Mouse (Mus musculus) left cerebral cortex, adult 8-10 months (tissue): Measurements from ENCODE around the gene Bud13. TPM values are rescaled to one million over a fixed set of nuclear protein-coding genes. Genes with fewer than 3 reads are reported as not detected.

Source experiments
- DNase-seq, 2 experiments: peaks; one replicate each; pipeline ENCODE4 v3.0.0; 2022; ENCODE audit warnings: low spot score in 2 of 2
- total RNA-seq, 4 experiments: library from RNA; stranded (reverse); gene quantifications; 2 replicates each; pipeline ENCODE4 v1.2.4; 2022

Gene Bud13
- 10 to 100 TPM in 3 of 4 experiments, 1 to 10 TPM in 1; 9.3 to 13.8 (median 11.1) TPM for total RNA-seq

GRCm38 (mm10) chr9:46282631-46283436 is at the start of gene Bud13:
Bud13 (plus strand) TSS chr9:46283008.
- peak; percentile 80 to 98 for DNase-seq

DNA sequence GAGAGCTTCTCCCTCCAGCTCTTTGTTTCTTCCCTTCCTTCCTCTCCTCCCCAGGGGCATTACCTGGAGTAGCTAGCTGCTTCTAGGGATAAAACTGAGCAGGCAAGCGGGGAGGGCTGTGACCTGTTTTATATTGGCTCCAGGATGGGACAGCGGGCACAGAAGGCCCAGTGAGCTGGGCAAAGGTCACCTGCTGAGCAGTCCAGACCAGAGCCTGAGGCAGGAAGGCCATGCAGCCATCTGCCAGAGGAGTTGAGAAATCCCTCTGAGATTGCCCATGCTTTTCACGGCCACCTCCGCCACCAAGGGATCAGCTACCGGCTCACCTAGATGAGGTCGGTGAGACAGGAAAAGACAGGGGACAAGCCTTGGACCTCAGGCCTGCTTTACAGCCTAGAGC is 47.6 kb upstream of the Bud13 start:
- no peak for DNase-seq

DNA sequence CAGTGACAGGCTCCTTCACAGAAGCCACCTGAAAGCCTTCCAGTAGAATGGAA is 47.4 kb upstream of the Bud13 start, which contains the start of gene Apoc3:
Apoc3 (minus strand) TSS at position 41 of the 53 bp plus-strand sequence.
- no peak for DNase-seq

DNA sequence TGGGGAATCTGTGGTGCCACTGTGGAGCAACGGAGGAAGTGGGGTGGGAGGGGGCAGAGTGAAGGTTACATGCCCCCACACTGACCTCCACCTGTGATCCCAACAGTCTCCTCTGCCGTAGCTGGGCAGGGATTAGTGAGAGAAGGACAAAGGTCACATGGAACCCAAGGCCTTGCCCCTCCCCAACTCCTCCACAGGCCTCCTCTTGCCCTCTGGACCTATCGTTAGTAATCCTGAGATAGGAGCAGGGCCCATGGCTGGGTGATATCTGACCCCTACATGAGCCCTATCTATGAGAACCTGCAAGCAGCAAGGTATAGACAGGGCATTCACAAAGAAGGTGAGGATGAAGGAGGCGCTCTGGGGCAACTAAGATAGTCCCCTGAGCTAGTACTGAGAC is 47.2 kb upstream of the Bud13 start:
- DNase-seq: no peak

DNA sequence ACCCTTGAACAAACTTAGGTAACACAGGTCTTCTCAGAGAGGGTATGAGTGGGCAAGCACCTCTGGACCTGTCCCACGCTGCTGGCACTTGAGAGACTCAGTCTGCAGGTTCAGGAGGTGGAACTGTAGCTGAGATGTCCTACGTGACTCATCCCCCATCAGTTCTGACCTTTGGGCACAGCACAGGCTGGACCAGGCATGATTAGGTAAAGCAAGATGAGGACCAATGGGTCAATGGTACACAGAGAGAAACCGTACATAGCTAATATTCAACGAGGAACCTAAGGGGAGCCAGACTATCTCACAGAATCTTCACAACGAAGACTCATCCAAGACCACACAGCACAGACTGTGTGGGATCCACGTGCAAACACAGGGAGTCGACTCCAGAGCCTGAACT is 44.0 kb upstream of the Bud13 start:
- no peak for DNase-seq

DNA sequence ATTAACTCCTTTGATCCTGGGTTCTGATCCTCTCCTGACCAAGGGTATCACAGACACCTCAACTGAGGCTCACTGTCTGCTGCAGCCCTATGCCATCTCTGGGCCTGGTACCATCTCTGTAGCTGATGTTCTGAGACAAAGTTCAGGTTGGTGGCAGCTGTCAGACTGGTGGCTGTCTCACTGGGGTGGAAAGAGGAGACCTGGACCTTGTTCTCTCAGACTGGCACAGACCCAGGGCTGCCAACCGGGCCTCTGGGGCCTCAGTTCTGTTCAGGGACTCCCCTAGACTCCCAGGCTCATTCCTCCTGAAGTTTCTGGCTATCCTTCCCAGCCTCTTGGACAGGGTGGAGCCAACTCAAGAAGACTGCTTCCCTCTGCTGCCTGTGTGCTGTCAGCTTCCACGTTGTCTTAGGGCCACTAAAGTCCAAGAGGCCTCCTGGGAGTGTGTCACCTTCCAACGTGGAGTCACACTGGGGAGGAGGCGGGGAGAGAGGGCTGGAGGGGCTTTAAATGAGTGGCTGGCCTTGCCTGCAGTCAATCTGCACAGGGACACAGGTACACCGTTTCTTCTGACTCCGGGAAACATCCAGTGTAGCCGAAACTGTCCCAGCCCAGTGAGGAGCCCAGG is 42.2 kb upstream of the Bud13 start, which contains the start of gene Apoa4:
Apoa4 (plus strand) TSS at position 171 of the 628 bp plus-strand sequence.
- no peak for DNase-seq

GRCm38 (mm10) chr9:46241818-46242217 is 41.0 kb upstream of the Bud13 start:
- DNase-seq: no peak

DNA sequence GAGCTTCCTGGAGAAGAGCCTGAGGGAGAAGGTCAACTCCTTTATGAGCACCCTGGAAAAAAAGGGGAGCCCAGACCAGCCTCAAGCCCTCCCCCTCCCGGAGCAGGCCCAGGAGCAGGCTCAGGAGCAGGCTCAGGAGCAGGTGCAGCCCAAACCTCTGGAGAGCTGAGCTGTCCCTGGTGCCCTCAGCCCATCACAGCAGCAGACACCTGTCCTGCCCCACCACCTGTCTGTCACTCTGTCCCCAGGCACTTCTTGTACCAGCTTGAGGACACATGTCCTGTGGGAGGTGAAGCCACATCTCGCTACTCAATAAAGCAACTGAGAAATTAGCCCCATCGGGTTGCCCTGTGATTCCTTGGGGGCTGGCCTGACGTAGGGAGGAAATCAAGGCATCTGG is 39.7 kb upstream of the Bud13 start:
- no peak for DNase-seq

- no peak for DNase-seq
These were observed 39.2 kb upstream of the Bud13 start for GRCm38 (mm10) chr9:46243584-46243983.

GRCm38 (mm10) chr9:46246752-46247324 is 36.0 kb upstream of the Bud13 start:
- DNase-seq: no peak

DNA sequence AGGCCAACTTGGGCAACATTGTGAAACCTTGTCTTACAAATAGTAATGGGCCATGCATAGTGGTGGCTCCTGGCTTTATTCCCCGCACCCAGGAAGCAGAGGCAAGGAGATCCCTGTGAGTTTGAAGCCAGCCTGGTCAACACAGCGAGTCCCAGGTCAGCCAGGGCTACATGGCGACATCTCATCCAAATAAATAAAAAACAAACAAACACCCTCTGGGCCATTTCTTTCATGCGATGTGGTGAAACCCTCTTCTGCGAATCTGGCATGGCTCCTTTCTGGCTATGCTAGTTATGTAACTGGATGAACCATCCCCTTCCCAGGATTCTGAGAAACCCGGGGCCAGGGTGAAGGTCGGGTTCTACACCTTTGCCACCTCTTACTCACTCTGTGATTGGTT is 26.6 kb upstream of the Bud13 start:
- no peak for DNase-seq

DNA sequence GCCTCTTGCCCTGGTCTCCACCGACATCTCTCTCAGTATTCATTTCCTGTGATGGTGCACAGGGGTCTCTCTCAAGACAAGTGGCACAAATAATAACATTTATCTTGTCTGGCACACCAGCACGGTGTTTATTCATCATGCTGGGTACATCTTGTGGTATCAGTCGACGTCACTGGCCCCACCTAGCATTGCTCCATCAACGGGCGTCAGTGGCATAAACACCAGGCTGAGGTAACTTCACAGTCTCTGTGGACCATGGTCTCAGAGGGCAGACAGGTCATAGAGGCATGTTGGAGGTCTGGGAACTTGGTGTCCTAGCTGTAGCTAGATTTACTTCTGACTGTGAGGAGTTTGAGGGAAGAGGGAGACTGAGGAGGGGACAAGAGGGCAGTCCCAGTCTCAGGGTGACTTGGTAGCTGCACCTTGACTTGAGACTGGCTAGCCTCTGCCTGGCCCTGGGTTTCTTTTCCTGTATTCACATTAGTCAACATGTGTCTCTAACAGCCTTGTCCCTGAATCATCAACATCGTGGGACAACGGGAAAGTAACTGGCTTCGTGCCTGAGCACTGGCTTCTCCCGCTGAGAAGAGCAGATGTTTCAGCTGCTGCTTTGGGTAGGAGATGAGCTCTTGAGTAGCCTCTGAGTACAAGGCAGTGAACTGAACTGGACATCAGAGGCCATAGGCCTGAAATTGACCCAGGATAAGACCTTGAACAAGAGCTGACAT is 26.0 kb upstream of the Bud13 start:
- no peak for DNase-seq

- no peak for DNase-seq
These were observed 25.3 kb upstream of the Bud13 start for GRCm38 (mm10) chr9:46257546-46257945.

- no peak for DNase-seq
These were observed 23.7 kb upstream of the Bud13 start for GRCm38 (mm10) chr9:46259111-46259510.

GRCm38 (mm10) chr9:46261131-46261530 is 21.7 kb upstream of the Bud13 start:
- no peak for DNase-seq

GRCm38 (mm10) chr9:46268343-46268873 is 14.4 kb upstream of the Bud13 start, which contains the start of gene Apoa5:
Apoa5 (plus strand) TSS chr9:46268633.
- DNase-seq: no peak

DNA sequence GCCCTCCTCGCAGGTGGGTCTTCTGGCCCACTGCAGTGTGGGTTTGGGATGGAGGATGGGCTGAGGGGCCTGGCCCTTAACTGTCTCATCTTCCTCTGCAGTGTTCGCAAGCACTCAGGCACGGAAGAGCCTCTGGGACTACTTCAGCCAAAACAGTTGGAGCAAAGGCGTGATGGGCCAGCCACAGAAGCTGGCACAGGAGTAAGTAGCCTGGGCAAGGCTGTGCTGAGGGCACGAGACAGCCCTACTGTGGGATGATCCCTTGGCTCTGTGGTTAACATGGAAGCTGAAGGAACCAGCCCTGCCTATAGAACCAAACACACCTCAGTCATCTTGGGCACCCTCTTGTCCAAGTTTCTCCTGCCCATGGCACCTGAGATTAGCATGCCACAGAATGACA is 13.7 kb upstream of the Bud13 start:
- no peak for DNase-seq

DNA sequence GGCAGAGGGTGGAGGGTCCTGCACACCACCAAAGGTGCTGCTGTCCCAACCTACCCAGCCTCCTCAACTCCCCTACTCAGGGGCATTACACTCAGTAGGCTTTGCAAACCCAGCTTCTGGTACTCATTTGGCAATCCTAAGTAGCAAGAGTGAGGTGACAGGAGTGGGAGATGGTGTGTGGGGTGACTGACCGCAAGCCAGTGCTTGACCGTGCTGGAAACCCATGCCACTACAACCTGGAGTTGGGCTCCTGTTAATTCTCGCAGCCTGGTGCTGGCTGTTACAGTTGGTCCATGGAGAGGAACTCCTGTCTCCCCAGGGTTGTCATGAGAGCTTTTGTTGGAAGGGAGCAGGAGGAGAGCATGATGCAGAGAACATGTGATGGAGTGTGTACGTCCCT is 12.0 kb upstream of the Bud13 start:
- no peak for DNase-seq

DNA sequence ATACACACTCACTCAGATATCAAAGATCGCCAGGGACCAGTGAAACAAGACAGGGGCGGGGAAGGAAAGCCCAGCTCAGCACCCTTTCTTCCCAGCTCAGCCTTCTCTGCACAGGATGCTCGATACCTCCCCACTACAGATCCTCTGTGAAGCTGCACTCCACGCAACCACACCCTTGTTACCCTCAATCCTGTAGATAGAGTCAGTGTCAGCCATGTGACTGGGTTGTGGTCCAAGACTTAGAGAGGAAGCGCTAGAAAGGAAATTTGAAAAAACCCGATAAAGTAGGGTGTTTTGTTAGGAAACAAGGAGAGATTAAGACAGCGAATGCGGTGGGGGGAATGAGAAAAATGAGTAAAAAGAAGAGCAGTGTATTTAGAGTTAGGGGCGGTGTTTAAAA is 10.7 kb upstream of the Bud13 start:
- no peak for DNase-seq

DNA sequence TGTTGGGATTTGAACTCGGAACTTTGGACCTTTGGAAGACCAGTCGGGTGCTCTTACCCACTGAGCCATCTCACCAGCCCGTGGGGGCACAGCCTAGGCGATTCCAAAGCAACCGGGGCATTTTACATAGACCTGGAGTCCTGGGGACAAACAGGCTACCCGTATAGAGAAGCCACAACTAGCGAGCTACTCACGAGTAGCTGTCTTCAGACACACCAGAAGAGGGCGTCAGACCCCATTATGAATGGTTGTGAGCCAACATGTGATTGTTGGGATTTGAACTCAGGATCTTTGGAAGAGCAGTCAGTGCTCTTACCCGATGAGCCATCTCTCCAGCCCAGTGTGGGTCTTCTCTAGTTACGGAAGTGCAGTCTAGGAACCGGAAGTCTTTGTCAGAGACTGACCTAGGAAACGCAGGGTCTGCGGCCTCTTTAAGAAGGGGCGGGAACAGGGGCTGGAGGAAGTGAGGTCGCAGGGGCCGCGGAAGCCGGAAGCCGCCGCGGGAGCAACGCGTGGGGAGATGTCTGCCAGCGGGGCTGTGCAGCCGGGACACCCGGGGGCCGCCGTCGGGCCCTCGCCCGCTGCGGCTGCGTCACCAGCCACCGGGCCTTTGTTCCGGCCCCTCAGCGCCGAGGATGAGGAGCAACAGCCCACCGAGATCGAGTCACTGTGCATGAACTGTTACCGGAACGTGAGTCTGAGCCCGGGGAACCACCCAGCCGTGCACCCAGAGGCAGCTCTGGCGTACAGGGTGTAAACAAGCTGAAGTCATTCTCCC is 9.9 kb upstream of the Bud13 start, which contains the start of gene Zpr1:
Zpr1 (plus strand) TSS at position 388 of the 778 bp plus-strand sequence.
- peak; percentile 71 to 89 for DNase-seq

GRCm38 (mm10) chr9:46274494-46274893 is 8.3 kb upstream of the Bud13 start:
- DNase-seq: no peak
